Mouse (Mus musculus) forebrain, postnatal 0 days (tissue): ENCODE measurements around the gene Mmp12. TPM values are rescaled to one million over a fixed set of nuclear protein-coding genes. Genes with fewer than 3 reads are reported as not detected.

Source experiments
- polyA plus RNA-seq: library from polyadenylated mRNA; unstranded; fragments of >200 nt; fragmentation: Nextera tagmentation; extraction: Ambion mirVana; gene quantifications from 2 replicates; pipeline ENCODE4 v1.2.1, GENCODE M21; 2015
- total RNA-seq: library from RNA; depleted of rRNA; stranded (reverse); fragments of >200 nt; gene quantifications from 2 replicates; pipeline ENCODE4 v1.2.3, GENCODE M21; 2014; rRNA removed

The Mmp12 gene
- total and polyA plus RNA-seq, 2 experiments from 2014 or later = 0.62 TPM; not detected in 1

Other genes with a start within 250 kb of the Mmp12 start
- 15.5 and 18.6 TPM in 2 replicates for gene Dync2h1, start 159.9 kb upstream of the Mmp12 start, total RNA-seq
- gene Dync2h1, start 159.9 kb upstream of the Mmp12 start, polyA plus RNA-seq = 7.3 and 13.9 TPM in 2 replicates
- 106 and 133 TPM in 2 replicates for gene Dcun1d5, start 159.9 kb upstream of the Mmp12 start, total RNA-seq
- 90.3 and 116 TPM in 2 replicates for gene Dcun1d5, start 159.9 kb upstream of the Mmp12 start, polyA plus RNA-seq
- gene Mmp13, start 71.9 kb upstream of the Mmp12 start, total RNA-seq = 0.08 and 3.2 TPM in 2 replicates
- gene Mmp13, start 71.9 kb upstream of the Mmp12 start, polyA plus RNA-seq = 0.05 TPM in 1 of 2 replicates, not detected in the other
- gene Mmp1b, start 43.7 kb downstream of the Mmp12 start, total RNA-seq = not detected in 2 replicates
- not detected in 2 replicates for gene Mmp1b, start 43.7 kb downstream of the Mmp12 start, polyA plus RNA-seq
- not detected in 2 replicates for gene Mmp3, start 101.4 kb downstream of the Mmp12 start, total RNA-seq
- not detected in 2 replicates for gene Mmp3, start 101.4 kb downstream of the Mmp12 start, polyA plus RNA-seq
- not detected in 2 replicates for gene Mmp10, start 158.0 kb downstream of the Mmp12 start, total RNA-seq
- gene Mmp10, start 158.0 kb downstream of the Mmp12 start, polyA plus RNA-seq = not detected in 2 replicates
- gene Mmp8, start 214.1 kb downstream of the Mmp12 start, total RNA-seq = 0.90 TPM in 1 of 2 replicates, not detected in the other
- 0.10 and 0.19 TPM in 2 replicates for gene Mmp8, start 214.1 kb downstream of the Mmp12 start, polyA plus RNA-seq
- not detected in 2 replicates for gene Mmp27, start 227.0 kb downstream of the Mmp12 start, total RNA-seq
- gene Mmp27, start 227.0 kb downstream of the Mmp12 start, polyA plus RNA-seq = not detected in 2 replicates